Mouse (Mus musculus) CH12.LX (cell line): ENCODE results near the gene Rras. TPM values are rescaled to one million over a fixed set of nuclear protein-coding genes. Genes with fewer than 3 reads are reported as not detected.

Experiments
- DNase-seq: peaks from one replicate; pipeline ENCODE4 v3.0.0-alpha.2; 2013; ENCODE audit errors: extremely low read depth
- H3K27ac ChIP-seq: 2 replicates; pipeline ENCODE4 v1.5.1; 2012; ENCODE audit warnings: low read depth, mild to moderate bottlenecking, control low read depth, moderate library complexity; ENCODE audit not compliant: insufficient read depth
- H3K27me3 ChIP-seq: replicated peaks from 2 replicates; pipeline ENCODE3; 2012; ENCODE audit warnings: inconsistent platforms
- H3K36me3 ChIP-seq, 2 experiments: replicated peaks in 1 of 2; 2 replicates each; pipeline versions ENCODE3 to v1.6.1; 2012; ENCODE audit warnings: inconsistent platforms in 1 of 2, low read length in 1 of 2, mild to moderate bottlenecking in 1 of 2, mixed read lengths in 1 of 2, moderate library complexity in 1 of 2; ENCODE audit not compliant: control insufficient read depth in 1 of 2, insufficient read depth in 1 of 2
- H3K4me1 ChIP-seq, 2 experiments: 2 replicates each; pipeline ENCODE4 v1.6.1; 2012; ENCODE audit warnings: inconsistent platforms in 1 of 2, moderate library complexity in 1 of 2; ENCODE audit not compliant: insufficient read depth in 2 of 2, control insufficient read depth in 1 of 2
- H3K4me2 ChIP-seq: 2 replicates; pipeline ENCODE4 v1.6.1; 2012; ENCODE audit warnings: low read depth, mild to moderate bottlenecking, control low read depth; ENCODE audit not compliant: poor library complexity, insufficient read depth, severe bottlenecking
- H3K4me3 ChIP-seq, 3 experiments: fragments of 150-350 bp in 1 of 3; sonication (generic) in 1 of 3; replicated peaks in 1 of 3; 2 replicates each; pipeline versions ENCODE3 to v1.5.1; 2011 to 2012; ENCODE audit warnings: low read depth in 2 of 3, low read length in 2 of 3, mild to moderate bottlenecking in 2 of 3, moderate library complexity in 2 of 3, control low read depth in 1 of 3, improper control_type of control experiment in 1 of 3, inconsistent platforms in 1 of 3, mixed read lengths in 1 of 3; ENCODE audit not compliant: poor library complexity in 1 of 3
- H3K79me2 ChIP-seq: replicated peaks from 2 replicates; pipeline ENCODE4 v1.6.1; 2012; ENCODE audit warnings: mild to moderate bottlenecking, moderate library complexity; ENCODE audit not compliant: control insufficient read depth, poor library complexity, insufficient read depth, severe bottlenecking; ENCODE audit errors: extremely low read depth
- H3K9ac ChIP-seq: 2 replicates; pipeline ENCODE4 v1.6.1; 2012; ENCODE audit warnings: low read depth, mild to moderate bottlenecking, control low read depth, moderate library complexity; ENCODE audit not compliant: insufficient read depth
- H3K9me3 ChIP-seq: replicated peaks from 2 replicates; pipeline ENCODE3; 2012; ENCODE audit warnings: low read length, inconsistent platforms, mixed read lengths
- BHLHE40 ChIP-seq: IDR thresholded peaks from 2 replicates; pipeline ENCODE4 v1.6.1; 2011; ENCODE audit warnings: mild to moderate bottlenecking, low read depth, low read length, improper control_type of control experiment
- CHD1 ChIP-seq: IDR thresholded peaks from 2 replicates; pipeline ENCODE4 v1.6.1; 2012; ENCODE audit warnings: low read depth, low read length, improper control_type of control experiment, inconsistent platforms
- CHD2 ChIP-seq: IDR thresholded peaks from 2 replicates; pipeline ENCODE4 v1.6.1; 2011; ENCODE audit warnings: low read length, improper control_type of control experiment
- EP300 ChIP-seq: IDR thresholded peaks from 2 replicates; pipeline ENCODE4 v1.6.1; 2011; ENCODE audit warnings: low read length, improper control_type of control experiment
- ETS1 ChIP-seq: conservative IDR thresholded peaks from 2 replicates; pipeline ENCODE4 v1.6.1; 2012; ENCODE audit warnings: low read depth, mild to moderate bottlenecking, inconsistent platforms, low read length, improper control_type of control experiment, moderate library complexity
- HCFC1 ChIP-seq: IDR thresholded peaks from 2 replicates; pipeline ENCODE4 v1.6.1; 2012; ENCODE audit warnings: low read depth, mild to moderate bottlenecking, inconsistent platforms, low read length, improper control_type of control experiment
- IRF4 ChIP-seq: IDR thresholded peaks from 2 replicates; pipeline ENCODE4 v1.6.1; 2014; ENCODE audit warnings: low read depth, mild to moderate bottlenecking, inconsistent platforms, low read length, improper control_type of control experiment
- JUND ChIP-seq: conservative IDR thresholded peaks from 2 replicates; pipeline ENCODE4 v1.6.1; 2011; ENCODE audit warnings: low read depth, low read length, improper control_type of control experiment
- MAFK ChIP-seq: IDR thresholded peaks from 2 replicates; pipeline ENCODE4 v1.6.1; 2011; ENCODE audit warnings: low read length, improper control_type of control experiment; ENCODE audit not compliant: insufficient replicate concordance
- MAZ ChIP-seq: IDR thresholded peaks from 2 replicates; pipeline ENCODE4 v1.6.1; 2012; ENCODE audit warnings: low read depth, mild to moderate bottlenecking, inconsistent platforms, low read length, improper control_type of control experiment, moderate library complexity
- MEF2A ChIP-seq: IDR thresholded peaks from 2 replicates; pipeline ENCODE4 v1.6.1; 2014; ENCODE audit warnings: low read depth, mild to moderate bottlenecking, inconsistent platforms, low read length, improper control_type of control experiment, borderline replicate concordance
- MXI1 ChIP-seq: IDR thresholded peaks from 2 replicates; pipeline ENCODE4 v1.6.1; 2011; ENCODE audit warnings: mild to moderate bottlenecking, low read depth, low read length, improper control_type of control experiment
- MYC ChIP-seq: IDR thresholded peaks from 2 replicates; pipeline ENCODE4 v1.6.1; 2011; ENCODE audit warnings: low read depth, mild to moderate bottlenecking, improper control_type of control experiment, low read length
- NELFE ChIP-seq: IDR thresholded peaks from 2 replicates; pipeline ENCODE4 v1.6.1; 2011; ENCODE audit warnings: low read depth, low read length, improper control_type of control experiment
- NRF1 ChIP-seq: IDR thresholded peaks from 2 replicates; pipeline ENCODE4 v1.6.1; 2014; ENCODE audit warnings: low read depth, mild to moderate bottlenecking, inconsistent platforms, low read length, improper control_type of control experiment, moderate library complexity
- PAX5 ChIP-seq: IDR thresholded peaks from 2 replicates; pipeline ENCODE4 v1.6.1; 2012; ENCODE audit warnings: low read length, inconsistent platforms, mixed read lengths
- RCOR1 ChIP-seq: conservative IDR thresholded peaks from 2 replicates; pipeline ENCODE4 v1.6.1; 2012; ENCODE audit warnings: low read depth, mild to moderate bottlenecking, inconsistent platforms, low read length, improper control_type of control experiment
- SMC3 ChIP-seq: IDR thresholded peaks from 2 replicates; pipeline ENCODE4 v1.6.1; 2011; ENCODE audit warnings: low read depth, low read length, improper control_type of control experiment
- TCF12 ChIP-seq: IDR thresholded peaks from 2 replicates; pipeline ENCODE4 v1.6.1; 2014; ENCODE audit warnings: low read depth, mild to moderate bottlenecking, inconsistent platforms, low read length, improper control_type of control experiment
- UBTF ChIP-seq: IDR thresholded peaks from 2 replicates; pipeline ENCODE4 v1.6.1; 2012; ENCODE audit warnings: low read depth, mild to moderate bottlenecking, inconsistent platforms, low read length, improper control_type of control experiment, moderate library complexity
- USF1 ChIP-seq: IDR thresholded peaks from 2 replicates; pipeline ENCODE4 v1.6.1; 2014; ENCODE audit warnings: low read depth, mild to moderate bottlenecking, inconsistent platforms, low read length, improper control_type of control experiment
- USF2 ChIP-seq: conservative IDR thresholded peaks from 2 replicates; pipeline ENCODE4 v1.6.1; 2011; ENCODE audit warnings: low read depth, low read length, improper control_type of control experiment
- ZC3H11A ChIP-seq: IDR thresholded peaks from 2 replicates; pipeline ENCODE4 v1.6.1; 2012; ENCODE audit warnings: low read depth, mild to moderate bottlenecking, inconsistent platforms, low read length, improper control_type of control experiment
- ZKSCAN1 ChIP-seq: IDR thresholded peaks from 2 replicates; pipeline ENCODE4 v1.6.1; 2012; ENCODE audit warnings: low read depth, inconsistent platforms, low read length, improper control_type of control experiment, borderline replicate concordance
- ZMIZ1 ChIP-seq: IDR thresholded peaks from 2 replicates; pipeline ENCODE4 v1.6.1; 2012; ENCODE audit warnings: low read depth, mild to moderate bottlenecking, inconsistent platforms, low read length, improper control_type of control experiment
- ZNF384 ChIP-seq: IDR thresholded peaks from 2 replicates; pipeline ENCODE4 v1.6.1; 2012; ENCODE audit warnings: low read depth, low read length, improper control_type of control experiment, inconsistent platforms
- dilution Hi-C: fragments of 300-500 bp; cut with MboI; formaldehyde crosslinking; loops from 2 replicates; pipeline ENCODE4 v1.14.3; 2020; ENCODE audit warnings: low sequenced_read_pairs; ENCODE audit not compliant: extremely low pct_unique_long_range_greater_than_20kb, extremely low pct_ligation_motif_present
- in situ Hi-C: fragments of 300-500 bp; cut with MboI; formaldehyde crosslinking; loops from 3 replicates; pipeline ENCODE4 v1.14.3; 2019; ENCODE audit warnings: low sequenced_read_pairs, low pct_ligation_motif_present, low pct_unique_long_range_greater_than_20kb, mixed read lengths
- polyA plus RNA-seq: library from polyadenylated mRNA; unstranded; fragments of >175 nt; gene quantifications from 2 replicates; pipeline ENCODE4 v1.2.1, GENCODE M21; 2012; ENCODE audit warnings: low read depth; ENCODE audit not compliant: insufficient read length
- total RNA-seq, 2 experiments: library from RNA; depleted of rRNA; stranded (reverse); fragments of 300-350 nt in 1 of 2; fragments of >200 nt in 1 of 2; gene quantifications; 2 replicates each; pipeline ENCODE4 v1.2.3; 2012 to 2014

Rras gene
- total and polyA plus RNA-seq, 3 experiments: 7.2 to 19.8 (median 10.6) TPM

GRCm38 (mm10) chr7:45053931-45054510 is 36.3 kb downstream of the Rras start (continued):
- no peak for TF ChIP-seq JUND
- no peak for TF ChIP-seq UBTF
- no peak for TF ChIP-seq PAX5
- TF ChIP-seq EP300: no peak
- no peak for TF ChIP-seq USF2
- TF ChIP-seq MAZ: peak; percentile 50; the same call in 1 of the 2 replicates
- peak; percentile 63 for TF ChIP-seq HCFC1
- TF ChIP-seq ZC3H11A: no peak
- peak; percentile 28; the same call in 1 of the 2 replicates for TF ChIP-seq ETS1
- peak; percentile 91 for TF ChIP-seq CHD2
- TF ChIP-seq, all 38 proteins: peak for 17

- peaks cover 0 to 6% of the 10 kb centered on the region in 2 experiments for H3K36me3 ChIP-seq
- no peak overlapping the region for H3K9ac ChIP-seq
- H3K27ac ChIP-seq: no peak overlapping the region
- in situ Hi-C loops: no loop called here
- no peaks in the 10 kb centered on the region for H3K79me2 ChIP-seq
- no peak overlapping the region for H3K4me2 ChIP-seq
- no peak for TF ChIP-seq NRF1
- no peak for TF ChIP-seq MYC
- no peak for TF ChIP-seq MEF2A
- no peak for TF ChIP-seq CHD1
- TF ChIP-seq BHLHE40: no peak
- no peak for TF ChIP-seq UBTF
- no peak for TF ChIP-seq ZMIZ1
- no peak for TF ChIP-seq MAFK
- no peak for TF ChIP-seq ZKSCAN1
- no peak for TF ChIP-seq USF1
- no peak for TF ChIP-seq CHD2
- no peak for TF ChIP-seq RCOR1
- no peak for TF ChIP-seq EP300
- no peak for TF ChIP-seq MXI1
- TF ChIP-seq NELFE: no peak
- no peak for TF ChIP-seq TCF12
- TF ChIP-seq SMC3: no peak
- no peak for TF ChIP-seq ZNF384
- no peak for TF ChIP-seq ZC3H11A
- TF ChIP-seq IRF4: no peak
- peaks cover under 1 to 27% of the 10 kb centered on the region in 2 experiments; a peak in 2 of 4 replicates for H3K4me1 ChIP-seq
- dilution Hi-C loops: no loop called here
- H3K4me3 ChIP-seq: no peak overlapping the region
- DNase-seq: no peak
- H3K9me3 ChIP-seq: no peaks in the 10 kb centered on the region
- H3K27me3 ChIP-seq: no peaks in the 10 kb centered on the region
Observed at GRCm38 (mm10) chr7:45056329-45056971, 38.7 kb downstream of the Rras start.
